Mouse (Mus musculus) heart, embryonic 11.5 days (tissue): Measurements from ENCODE around the gene Zdhhc13. TPM values are rescaled to one million over a fixed set of nuclear protein-coding genes. Genes with fewer than 3 reads are reported as not detected.

Experiments used
- ATAC-seq: fragments of 200-750 bp; cut with Nextera tagmentation; replicated peaks from 2 replicates; pipeline ENCODE4 v1.8.0; 2017; ENCODE audit warnings: moderate library complexity; ENCODE audit not compliant: insufficient number of reproducible peaks, low FRiP score, low TSS enrichment
- H3K27ac ChIP-seq: fragments of 300-500 bp; sonication (generic); 2 replicates; pipeline ENCODE4 v1.5.1; 2014; ENCODE audit warnings: mild to moderate bottlenecking, low read depth, low read length
- H3K27me3 ChIP-seq: fragments of 300-500 bp; sonication (generic); 2 replicates; pipeline ENCODE4 v1.6.1; 2014; ENCODE audit warnings: mild to moderate bottlenecking, low read length, mixed read lengths; ENCODE audit not compliant: control insufficient read depth, insufficient read depth
- H3K36me3 ChIP-seq: fragments of 300-500 bp; sonication (generic); 2 replicates; pipeline ENCODE4 v1.6.1; 2014; ENCODE audit warnings: mild to moderate bottlenecking, low read length, moderate library complexity, mixed read lengths; ENCODE audit not compliant: control insufficient read depth, insufficient read depth
- H3K4me1 ChIP-seq: fragments of 300-500 bp; sonication (generic); 2 replicates; pipeline ENCODE4 v1.6.1; 2014; ENCODE audit warnings: low read length; ENCODE audit not compliant: control insufficient read depth, insufficient read depth
- H3K4me2 ChIP-seq: fragments of 300-500 bp; sonication (generic); 2 replicates; pipeline ENCODE4 v1.6.1; 2014; ENCODE audit warnings: mild to moderate bottlenecking, moderate library complexity
- H3K4me3 ChIP-seq: fragments of 300-500 bp; sonication (generic); 2 replicates; pipeline ENCODE4 v1.5.1; 2014; ENCODE audit warnings: low read depth, low read length
- H3K9ac ChIP-seq: fragments of 300-500 bp; sonication (generic); 2 replicates; pipeline ENCODE4 v1.6.1; 2014; ENCODE audit warnings: mild to moderate bottlenecking, low read depth, low read length, moderate library complexity
- H3K9me3 ChIP-seq: fragments of 300-500 bp; sonication (generic); replicated peaks from 2 replicates; pipeline ENCODE4 v1.6.1; 2016; ENCODE audit warnings: low read length; ENCODE audit not compliant: control insufficient read depth
- WGBS: fragments of 180-500 bp; shearing (Covaris S2); extraction: QIAGEN DNeasy Blood & Tissue Kit; methylation state at CpG from one replicate; pipeline ENCODE4 v1.1.7; 2014; ENCODE audit not compliant: insufficient replicate concordance; 5-methylcytosine and 5-hydroxymethylcytosine counted together
- polyA plus RNA-seq: library from polyadenylated mRNA; unstranded; fragments of >200 nt; fragmentation: Nextera tagmentation; extraction: Ambion mirVana; gene quantifications from 2 replicates; pipeline ENCODE4 v1.2.1, GENCODE M21; 2014

Zdhhc13 gene
- polyA plus RNA-seq, 1 experiment from 2014 or later: 36.1 TPM

DNA sequence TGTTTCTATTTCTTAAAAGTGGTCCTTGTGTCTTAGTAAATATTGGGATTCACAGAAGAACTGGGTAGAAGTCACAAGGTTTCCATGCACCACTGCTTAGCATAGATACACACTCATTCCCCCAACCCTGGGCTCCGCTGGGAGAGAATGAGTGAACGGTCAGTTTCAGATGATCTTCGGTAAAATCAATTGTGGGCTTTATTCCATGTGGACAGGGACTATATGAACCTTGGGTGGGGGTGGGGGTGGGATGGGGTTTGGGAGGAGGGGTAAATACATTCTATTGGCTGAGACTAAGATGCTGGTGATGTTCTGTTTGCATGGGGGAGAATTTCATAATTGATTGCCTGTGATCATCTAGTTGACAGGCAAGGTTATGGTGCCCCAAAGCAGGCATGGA, 66.7 kb downstream of the Zdhhc13 start:
- whole genome bisulfite sequencing: 84% methylated on average over 3 of the region's 3 CpGs

DNA sequence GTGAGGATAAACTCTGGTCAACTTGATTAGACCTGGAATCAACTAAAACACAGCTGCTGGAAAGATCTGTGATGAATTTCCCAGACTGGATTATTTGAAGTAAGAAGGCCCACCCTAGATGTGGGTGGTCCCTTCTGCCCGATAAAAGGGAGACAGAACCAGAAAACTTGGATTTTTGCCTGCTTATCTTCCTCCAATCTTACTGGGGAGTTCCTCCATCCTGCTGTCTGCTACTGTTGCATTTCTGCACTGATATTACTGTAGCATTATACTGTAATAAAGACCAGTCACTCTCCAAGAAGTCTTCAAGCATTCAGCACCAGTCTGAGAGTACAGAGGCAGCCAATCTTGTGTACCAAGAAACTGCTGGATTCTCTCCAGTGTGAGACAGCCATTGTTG, 69.5 kb downstream of the Zdhhc13 start:
- H3K9ac ChIP-seq: no peak overlapping the region
- 43% methylated on average over 1 of the region's 1 CpGs for WGBS
- H3K9me3 ChIP-seq: no peaks in the 10 kb centered on the region
- no peaks in the 10 kb centered on the region for H3K27me3 ChIP-seq
- peaks cover 6% of the 10 kb centered on the region for H3K4me1 ChIP-seq
- ATAC-seq: no peak
- H3K27ac ChIP-seq: no peak overlapping the region
- H3K4me3 ChIP-seq: no peak overlapping the region
- no peak overlapping the region for H3K4me2 ChIP-seq
- no peaks in the 10 kb centered on the region for H3K36me3 ChIP-seq

More for the DNA sequence above, 66.7 kb downstream of the Zdhhc13 start:
- Histone ChIP-seq H3K36me3 (no peaks in the 10 kb centered on the region), H3K4me1 (peaks cover 9% of the 10 kb centered on the region), H3K27ac (no peak overlapping the region), H3K4me2 (no peak overlapping the region), H3K9ac (no peak overlapping the region), H3K27me3 (no peaks in the 10 kb centered on the region), H3K4me3 (no peak overlapping the region), H3K9me3 (no peaks in the 10 kb centered on the region)
- ATAC-seq: no peak

DNA sequence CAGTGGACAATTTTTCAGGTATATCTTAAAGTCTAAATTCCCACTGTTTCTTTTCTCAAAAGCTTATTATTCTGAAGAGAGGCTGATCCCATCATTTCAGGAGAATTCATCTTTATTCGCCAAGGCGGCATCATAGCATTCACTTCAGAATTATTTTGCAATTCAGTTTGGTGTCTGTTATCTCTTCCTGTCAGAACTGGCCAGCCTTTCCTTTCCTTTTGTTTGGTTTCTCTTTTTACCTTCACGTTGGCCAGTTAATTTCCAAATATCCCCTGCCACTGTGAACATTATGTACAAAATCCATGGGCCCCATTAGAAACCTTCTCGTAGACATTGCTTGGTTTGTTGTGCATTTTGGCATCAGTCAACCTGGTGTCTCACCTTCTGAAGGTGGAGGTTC, 70.6 kb downstream of the Zdhhc13 start:
- no peak for ATAC-seq
- 78% methylated on average over 4 of the region's 4 CpGs for WGBS
- H3K4me2 ChIP-seq: no peak overlapping the region
- H3K4me3 ChIP-seq: no peak overlapping the region
- H3K9ac ChIP-seq: no peak overlapping the region
- no peaks in the 10 kb centered on the region for H3K36me3 ChIP-seq
- H3K27ac ChIP-seq: no peak overlapping the region
- no peaks in the 10 kb centered on the region for H3K27me3 ChIP-seq
- 0 out of 2 replicates have a peak, but pooled peaks cover 3% of the 10 kb centered on the region for H3K4me1 ChIP-seq
- no peaks in the 10 kb centered on the region for H3K9me3 ChIP-seq

DNA sequence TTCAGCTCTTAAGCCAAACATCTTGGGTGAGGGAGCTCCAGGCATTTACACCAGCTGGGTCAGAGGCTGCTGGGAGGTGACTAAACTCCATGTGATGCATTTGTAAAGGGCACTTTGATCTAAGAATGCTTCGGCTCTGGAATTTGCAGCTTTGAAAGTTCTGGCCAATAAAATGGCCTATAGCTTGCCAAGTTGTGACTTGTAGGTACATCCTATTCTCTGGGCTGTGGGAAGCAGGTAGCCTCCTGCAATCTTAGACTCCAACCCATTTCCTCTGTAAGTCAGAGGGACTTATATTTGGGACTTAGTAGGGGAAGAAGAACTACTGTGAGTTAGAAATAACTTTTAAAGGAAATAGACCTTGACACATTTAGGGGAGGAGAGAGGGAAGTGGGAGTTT, 72.1 kb downstream of the Zdhhc13 start:
- no peak overlapping the region for H3K4me2 ChIP-seq
- no peak overlapping the region for H3K4me3 ChIP-seq
- 62% methylated on average over 1 of the region's 1 CpGs for WGBS
- H3K27ac ChIP-seq: no peak overlapping the region
- ATAC-seq: no peak
- no peak overlapping the region for H3K9ac ChIP-seq
- 0 out of 2 replicates have a peak, but pooled peaks cover 3% of the 10 kb centered on the region for H3K4me1 ChIP-seq
- H3K9me3 ChIP-seq: no peaks in the 10 kb centered on the region
- no peaks in the 10 kb centered on the region for H3K27me3 ChIP-seq
- H3K36me3 ChIP-seq: peaks cover 4% of the 10 kb centered on the region; the same call in 1 of the 2 replicates

DNA sequence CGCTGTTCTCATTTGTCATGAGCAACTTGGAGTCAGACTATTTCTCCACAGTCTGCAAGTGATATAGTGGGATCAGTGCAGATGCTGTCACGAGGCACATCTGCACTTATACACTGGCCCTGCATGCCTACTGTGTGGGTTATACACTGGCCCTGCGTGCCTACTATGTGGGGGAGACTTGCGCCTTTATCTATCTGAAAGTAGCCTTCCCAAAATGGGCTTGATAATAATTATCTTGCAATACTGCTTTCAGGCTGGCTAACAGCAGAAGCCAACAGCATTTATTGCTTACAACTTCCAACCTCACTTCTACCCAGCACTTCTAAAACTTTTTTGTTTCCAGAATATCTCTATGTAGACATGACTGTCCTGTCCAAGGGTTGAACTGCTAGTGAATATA, 73.0 kb downstream of the Zdhhc13 start:
- Histone ChIP-seq H3K4me2 (no peak overlapping the region), H3K36me3 (peaks cover 8% of the 10 kb centered on the region), H3K9me3 (no peaks in the 10 kb centered on the region), H3K4me3 (no peak overlapping the region), H3K4me1 (0 out of 2 replicates have a peak, but pooled peaks cover 3% of the 10 kb centered on the region), H3K9ac (no peak overlapping the region), H3K27me3 (no peaks in the 10 kb centered on the region), H3K27ac (no peak overlapping the region)
- ATAC-seq: no peak
- WGBS: 88% methylated on average over 4 of the region's 4 CpGs

DNA sequence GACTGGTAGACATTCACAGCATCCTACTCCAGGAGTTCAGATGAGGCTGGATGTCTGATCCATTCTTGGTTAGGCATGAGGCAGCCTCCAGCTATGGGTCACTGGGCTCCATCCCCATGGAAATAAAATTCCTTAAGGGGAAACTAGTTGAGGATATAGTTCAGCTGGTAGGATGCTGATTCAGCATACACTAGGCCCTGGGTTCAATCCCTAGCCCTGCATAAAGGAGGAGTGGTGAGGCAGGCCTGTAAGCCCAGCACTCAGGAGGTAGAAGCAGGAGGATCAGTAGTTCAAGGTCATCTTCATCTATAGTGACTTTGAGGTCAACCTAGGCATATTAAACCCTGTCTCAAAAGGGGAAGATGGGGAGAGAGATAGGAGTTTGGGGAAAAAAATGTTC, 75.4 kb downstream of the Zdhhc13 start:
- no peak for ATAC-seq
- Histone ChIP-seq H3K36me3 (peaks cover 26% of the 10 kb centered on the region), H3K27ac (no peak overlapping the region), H3K4me3 (no peak overlapping the region), H3K4me2 (no peak overlapping the region), H3K9me3 (no peaks in the 10 kb centered on the region), H3K27me3 (no peaks in the 10 kb centered on the region), H3K9ac (no peak overlapping the region), H3K4me1 (0 out of 2 replicates have a peak, but pooled peaks cover 3% of the 10 kb centered on the region)

DNA sequence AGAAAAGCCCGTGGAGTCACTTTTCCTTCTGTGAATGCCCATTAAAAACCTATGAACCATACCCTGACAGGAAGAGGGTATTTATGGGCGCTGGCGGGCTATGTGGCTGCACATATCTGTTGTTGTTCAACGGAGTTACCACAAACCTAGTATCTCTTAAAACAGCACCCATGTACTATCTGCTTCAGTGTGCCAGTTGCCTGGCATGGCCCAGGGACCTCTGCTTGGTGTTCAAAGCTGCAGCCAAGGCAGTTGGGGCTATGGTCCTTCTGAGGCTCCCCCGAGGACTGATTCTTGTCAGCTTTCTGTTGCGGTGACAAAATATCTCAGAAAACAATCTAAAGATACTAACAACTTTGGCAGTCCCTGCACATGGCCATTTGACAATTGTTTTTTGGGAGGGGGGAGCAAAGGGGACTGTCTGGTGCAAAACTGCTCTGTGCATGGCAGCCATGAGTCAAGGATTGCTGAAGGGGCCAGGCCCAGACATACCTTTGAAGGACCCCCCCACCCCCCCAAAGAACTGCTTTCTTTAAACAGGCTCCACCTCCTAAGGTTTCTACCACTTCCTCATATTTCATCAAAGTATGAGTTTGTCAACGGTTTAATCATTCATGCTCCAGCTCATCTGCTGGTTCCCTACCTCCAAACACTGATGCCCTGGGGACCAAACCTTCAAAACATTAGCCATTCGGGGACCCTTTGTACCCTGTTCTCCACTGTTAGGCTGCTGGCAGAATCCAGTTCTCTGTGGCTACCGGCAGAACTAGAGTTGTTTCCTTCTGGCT, 76.1 kb downstream of the Zdhhc13 start:
- Histone ChIP-seq H3K4me3 (no peak overlapping the region), H3K9ac (no peak overlapping the region), H3K9me3 (no peaks in the 10 kb centered on the region), H3K36me3 (peaks cover 26% of the 10 kb centered on the region), H3K4me1 (0 out of 2 replicates have a peak, but pooled peaks cover 3% of the 10 kb centered on the region), H3K27ac (no peak overlapping the region), H3K4me2 (no peak overlapping the region), H3K27me3 (no peaks in the 10 kb centered on the region)
- no peak for ATAC-seq
- WGBS: 90% methylated on average over 9 of the region's 9 CpGs

DNA sequence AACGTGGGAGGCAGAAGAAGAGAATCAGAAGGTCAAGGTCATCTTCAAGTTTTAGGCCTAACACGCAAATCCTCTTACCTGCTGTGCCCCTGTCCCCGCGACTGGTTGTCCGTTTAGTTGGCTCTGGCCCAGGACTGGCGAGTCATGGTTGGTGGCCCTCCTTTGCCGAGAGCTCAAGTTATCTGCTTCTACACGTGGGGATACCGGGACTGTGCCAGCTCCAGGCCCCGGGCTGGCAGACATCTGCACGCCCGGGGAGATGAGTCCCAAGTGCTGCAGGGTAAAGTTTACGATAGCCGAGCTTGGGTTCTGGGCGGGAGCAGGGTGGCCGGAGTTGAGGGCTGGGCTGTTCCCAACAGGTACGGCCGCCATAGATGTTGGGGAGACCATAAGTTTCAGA, 78.8 kb downstream of the Zdhhc13 start:
- 94% methylated on average over 18 of the region's 18 CpGs for WGBS
- ATAC-seq: no peak
- Histone ChIP-seq H3K36me3 (peaks cover 46% of the 10 kb centered on the region), H3K9me3 (no peaks in the 10 kb centered on the region), H3K27ac (no peak overlapping the region), H3K4me2 (no peak overlapping the region), H3K4me3 (no peak overlapping the region), H3K27me3 (no peaks in the 10 kb centered on the region), H3K9ac (no peak overlapping the region), H3K4me1 (0 out of 2 replicates have a peak, but pooled peaks cover 3% of the 10 kb centered on the region)

DNA sequence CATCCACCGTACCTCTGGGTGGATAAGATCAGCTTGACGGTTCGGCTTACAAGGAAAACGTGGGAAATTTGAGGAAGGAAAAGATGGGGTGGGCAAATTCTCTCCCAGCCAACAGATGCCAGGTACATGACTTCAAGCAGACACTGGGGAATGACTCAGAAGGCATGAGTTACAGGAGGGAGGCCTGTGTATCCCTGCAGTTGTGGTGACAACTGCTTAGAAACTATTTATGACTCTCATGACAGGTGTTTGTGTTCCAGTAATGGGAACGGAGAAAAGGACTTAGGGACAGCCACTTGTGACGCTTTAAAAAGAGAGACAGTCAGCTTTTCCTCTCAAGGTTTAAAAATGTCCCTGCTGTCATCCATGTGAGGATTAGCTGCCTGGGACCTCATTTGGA, 81.3 kb downstream of the Zdhhc13 start:
- H3K27ac ChIP-seq: no peak overlapping the region
- H3K27me3 ChIP-seq: no peaks in the 10 kb centered on the region
- H3K36me3 ChIP-seq: peaks cover 62% of the 10 kb centered on the region
- no peak overlapping the region for H3K4me3 ChIP-seq
- no peak for ATAC-seq
- 82% methylated on average over 6 of the region's 6 CpGs for WGBS
- no peaks in the 10 kb centered on the region for H3K4me1 ChIP-seq
- H3K9ac ChIP-seq: no peak overlapping the region
- H3K9me3 ChIP-seq: no peaks in the 10 kb centered on the region
- H3K4me2 ChIP-seq: no peak overlapping the region
